Mouse (Mus musculus): Measurements from ENCODE around the gene Slc9a3r1. TPM values are rescaled to one million over a fixed set of nuclear protein-coding genes. Genes with fewer than 3 reads are reported as not detected.

Gene Slc9a3r1
- total RNA-seq, 2 experiments from 2014 or later: 11.9 to 17.4 TPM

DNA sequence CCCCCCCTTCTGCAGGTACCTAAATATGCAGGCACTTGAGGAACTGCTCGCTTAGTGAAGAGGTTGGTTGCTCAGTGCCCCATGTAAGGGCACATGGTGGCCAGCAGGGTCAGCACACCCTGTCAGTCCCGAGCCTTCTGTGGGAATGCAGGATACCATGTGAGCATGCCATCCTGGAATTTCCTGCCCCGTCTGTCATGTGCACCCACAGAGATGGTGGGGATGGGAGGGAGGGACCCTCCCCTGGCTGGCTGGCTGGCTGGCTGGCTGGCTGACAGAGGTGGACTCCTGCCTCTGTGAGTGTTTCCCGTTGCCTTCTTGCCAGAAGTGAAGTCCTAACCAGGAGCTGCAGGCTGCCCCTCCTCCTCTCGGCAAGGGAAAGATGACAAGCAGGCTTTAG, 59.4 kb downstream of the Slc9a3r1 start:
- intact Hi-C loops (cut with DNase I): loop anchor here (5.0 kb wide), 1 partner anchor 50 kb away; no protein-coding TSS in a partner anchor
- DNase-seq: peak in 1 of 2 experiments; percentile 55

DNA sequence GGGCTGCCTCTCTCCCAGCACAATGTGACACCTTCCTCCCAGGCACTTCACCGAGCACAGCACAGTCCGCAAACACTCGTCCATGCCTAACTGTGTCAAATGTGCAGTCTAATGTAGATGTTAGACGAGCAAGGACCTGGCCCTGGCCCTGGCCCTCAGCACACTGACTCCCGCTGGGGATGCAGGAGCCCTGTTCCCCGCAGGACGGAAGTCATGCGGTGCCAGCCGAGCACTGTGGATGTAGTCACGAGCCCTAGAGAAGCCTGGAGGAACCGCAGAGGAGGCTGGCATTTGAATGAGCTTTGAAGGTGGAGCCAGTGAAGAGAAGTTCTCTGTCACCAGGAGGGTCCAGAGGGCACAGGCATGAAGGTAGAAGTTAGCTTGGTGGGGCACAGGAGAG, 60.3 kb downstream of the Slc9a3r1 start:
- intact Hi-C loops (cut with DNase I): loop anchor here (5.0 kb wide), 1 partner anchor 49 kb away; no protein-coding TSS in a partner anchor
- DNase-seq: no peak

DNA sequence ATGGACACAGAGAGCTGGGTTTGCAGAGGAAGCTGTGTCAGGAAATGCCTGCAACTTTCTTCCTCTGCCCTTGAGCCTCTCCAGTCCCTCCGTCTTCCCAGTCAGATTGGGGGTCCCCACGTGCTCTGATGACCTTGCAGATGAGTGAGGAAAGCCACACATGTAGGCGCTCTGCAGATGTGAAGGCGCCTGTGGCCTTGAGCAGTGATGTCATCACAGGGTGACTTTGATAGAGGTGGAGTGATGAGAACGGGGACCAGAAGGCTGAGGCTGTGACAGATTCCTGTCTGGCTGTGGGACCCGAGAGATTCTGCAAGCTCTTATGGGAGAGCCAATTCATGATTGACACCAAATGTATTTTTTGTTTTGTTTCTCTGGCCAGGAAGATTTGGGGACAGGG, 60.7 kb downstream of the Slc9a3r1 start:
- intact Hi-C loops (cut with DNase I): loop anchor here (5.0 kb wide), 1 partner anchor 48 kb away; no protein-coding TSS in a partner anchor
- no peak for DNase-seq

DNA sequence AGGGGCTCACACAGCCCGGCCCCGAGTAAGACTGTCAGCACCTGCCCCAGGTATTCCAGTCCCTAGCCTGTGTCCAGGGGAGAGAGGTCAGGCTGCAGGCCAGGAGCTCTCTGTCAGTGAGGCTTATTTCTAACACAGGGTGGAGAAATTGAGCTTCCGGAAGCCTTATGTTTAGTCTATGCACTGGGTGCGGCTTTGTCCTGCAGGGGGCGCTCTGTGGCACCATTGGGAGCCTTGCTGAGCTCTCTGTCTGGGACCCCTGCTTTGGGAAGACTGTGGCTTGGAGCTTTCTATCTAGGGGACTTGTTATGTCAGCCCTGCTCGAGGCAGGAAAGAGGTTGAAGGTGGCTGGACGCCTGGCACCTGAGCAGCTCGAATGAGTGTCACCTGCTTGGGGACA, 61.7 kb downstream of the Slc9a3r1 start:
- intact Hi-C loops (cut with DNase I): loop anchor here (5.0 kb wide), 1 partner anchor 47 kb away; no protein-coding TSS in a partner anchor
- DNase-seq: peak; percentile 65 to 80

DNA sequence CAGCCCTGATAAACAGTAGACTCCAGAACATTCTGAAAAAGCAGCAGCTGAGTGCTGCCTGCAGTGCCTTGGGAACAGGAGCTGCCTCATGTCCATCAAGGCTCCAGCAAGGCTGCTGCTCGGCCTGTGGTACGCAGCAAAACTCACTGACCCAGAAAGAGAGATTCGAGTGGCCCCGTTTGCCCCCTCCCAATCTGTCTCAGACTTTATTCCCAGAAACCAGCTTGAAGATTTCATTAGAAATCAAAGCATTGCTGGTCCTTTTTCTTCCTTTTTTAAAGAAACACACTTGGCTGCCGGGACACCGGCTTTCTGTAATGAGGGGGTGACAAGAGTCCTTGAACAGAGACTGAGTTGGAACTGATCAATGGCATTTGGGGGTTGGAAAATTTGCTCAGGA, 62.2 kb downstream of the Slc9a3r1 start:
- intact Hi-C loops (cut with DNase I): no loop called here
- no peak for DNase-seq

DNA sequence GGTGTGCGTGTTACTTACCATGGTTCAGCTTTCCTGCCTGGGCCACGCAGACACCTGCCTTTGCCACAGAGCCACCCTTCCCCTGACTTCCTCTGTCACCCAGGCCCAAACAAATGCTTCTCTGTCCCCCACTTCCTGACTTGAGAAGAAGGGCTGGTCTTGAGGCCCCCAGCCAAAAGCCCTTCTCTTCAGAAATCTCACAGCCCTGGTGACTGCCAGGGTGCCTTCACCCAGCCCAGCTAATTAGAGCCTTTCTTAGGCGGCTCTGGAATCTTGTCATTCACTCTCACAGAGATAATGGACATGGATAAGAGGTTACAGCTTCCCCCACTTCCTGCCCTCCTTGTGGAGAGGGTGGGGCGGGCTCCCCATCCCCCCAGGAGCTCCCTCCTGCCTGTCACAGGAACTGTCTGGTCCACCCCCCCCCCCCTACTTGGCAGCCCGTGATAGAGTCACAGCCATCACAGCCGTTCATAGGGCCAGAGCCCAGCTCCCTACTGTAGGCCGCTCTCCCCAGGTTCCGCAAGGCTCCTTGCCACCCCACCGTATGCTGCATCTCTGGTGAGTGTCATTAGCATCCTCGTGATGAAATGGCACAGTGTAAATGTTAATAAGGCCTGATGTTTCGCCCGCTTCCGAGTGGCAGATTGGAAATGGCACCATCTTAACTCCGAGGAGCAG, 63.8 kb downstream of the Slc9a3r1 start:
- intact Hi-C loops (cut with DNase I): no loop called here
- peak in 1 of 2 experiments; percentile 40 for DNase-seq

DNA sequence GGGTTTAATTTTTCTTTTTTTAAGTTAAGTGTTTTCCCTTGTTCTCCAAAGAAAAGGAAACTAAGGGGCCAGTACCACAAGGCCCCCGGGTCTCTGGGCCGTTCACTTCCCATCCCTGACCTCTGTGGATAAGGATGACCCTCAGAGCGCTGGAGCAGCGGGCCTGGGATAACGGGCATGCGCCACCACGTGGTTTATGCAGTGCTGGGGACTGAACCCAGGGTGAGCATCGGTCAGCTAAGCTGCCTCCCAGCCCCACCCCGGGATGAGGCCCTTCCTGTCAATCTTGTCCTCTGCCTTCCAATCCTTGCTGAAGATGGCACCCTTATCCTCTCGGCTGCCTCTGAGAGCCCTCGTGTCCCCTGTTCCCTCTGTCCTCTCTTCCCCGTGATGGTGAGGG, 64.5 kb downstream of the Slc9a3r1 start:
- intact Hi-C loops (cut with DNase I): no loop called here
- DNase-seq: no peak

DNA sequence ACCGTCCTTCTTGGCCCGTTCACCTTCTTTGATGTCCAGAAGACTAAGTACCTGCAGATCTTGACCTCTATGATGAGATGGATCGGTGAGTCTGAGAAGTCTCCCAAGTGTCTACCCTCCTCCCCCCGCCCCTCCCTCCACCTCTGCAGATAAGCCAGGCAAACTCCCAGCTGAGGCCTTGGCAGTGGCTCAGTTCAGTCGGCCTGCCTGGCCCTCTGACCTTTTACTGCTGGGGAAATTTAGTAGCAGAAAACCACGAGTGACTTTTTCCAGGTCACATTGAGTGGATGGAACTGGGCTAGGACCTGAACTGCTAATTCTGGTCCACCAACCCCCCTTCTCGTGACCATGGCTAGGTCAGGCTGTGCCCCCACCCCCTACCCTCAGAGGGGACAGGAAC, 65.3 kb downstream of the Slc9a3r1 start:
- intact Hi-C loops (cut with DNase I): no loop called here
- DNase-seq: no peak

DNA sequence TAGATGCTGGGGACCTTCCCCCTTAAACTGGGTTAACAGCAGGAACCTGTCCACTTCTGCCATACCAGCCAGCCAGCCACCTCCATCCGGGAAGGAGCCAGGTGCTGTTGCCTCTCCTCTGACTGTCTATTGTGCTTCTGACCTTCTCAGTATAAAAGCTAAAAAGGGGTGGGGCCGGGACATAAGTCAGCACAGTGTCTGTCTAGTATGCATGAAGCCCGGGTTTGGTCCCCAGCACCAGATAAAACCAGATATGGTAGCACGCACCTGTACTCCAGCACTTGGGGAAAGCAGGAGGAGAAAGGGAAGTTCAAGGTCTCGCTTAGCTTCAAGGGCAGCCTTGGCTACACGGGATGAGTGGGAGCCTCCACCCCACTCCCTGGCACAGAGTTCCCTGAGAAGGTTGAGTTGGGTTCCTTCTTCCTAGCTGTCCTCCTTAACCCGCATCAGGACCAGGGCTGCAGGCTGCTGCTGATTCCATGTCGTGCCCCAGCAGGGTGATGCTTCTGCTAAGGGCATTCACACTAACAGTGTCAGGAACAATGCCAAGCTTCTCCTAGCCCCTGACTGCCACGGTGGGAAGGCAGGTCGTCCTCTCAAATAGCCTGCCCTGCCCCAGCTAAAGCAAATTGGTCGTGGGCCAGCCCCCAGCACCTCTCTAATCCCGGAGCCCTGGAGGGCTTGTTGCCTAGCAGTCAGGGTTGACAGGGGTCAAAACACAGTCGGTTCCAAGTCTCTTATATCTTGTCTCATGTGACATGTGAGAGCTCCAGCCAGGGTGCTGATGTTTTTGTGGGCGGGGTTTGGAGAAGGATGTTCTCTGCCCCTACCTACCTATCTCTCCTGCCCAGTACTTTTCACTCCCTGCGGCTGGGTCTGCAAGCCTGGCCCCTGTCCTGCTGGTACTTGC, 66.1 kb downstream of the Slc9a3r1 start:
- DNase-seq: peak; percentile 60 to 75
- intact Hi-C loops (cut with DNase I): no loop called here

Other genes with a start within 250 kb of the Slc9a3r1 start
- under 1 TPM; 0.19 to 0.77 TPM for gene Cd300lb, start 229.0 kb upstream of the Slc9a3r1 start, total RNA-seq (2021)
- gene Cd300c, start 194.2 kb upstream of the Slc9a3r1 start, total RNA-seq (2021): not detected
- under 1 TPM; 0.41 to 0.84 TPM for gene Cd300ld, start 173.4 kb upstream of the Slc9a3r1 start, total RNA-seq (2021)
- 1 to 10 TPM; 1.7 to 2.1 TPM for gene Cd300c2, start 161.5 kb upstream of the Slc9a3r1 start, total RNA-seq (2021)
- gene Cd300ld2, start 147.1 kb upstream of the Slc9a3r1 start, total RNA-seq (2021): not detected
- gene Cd300ld4, start 136.3 kb upstream of the Slc9a3r1 start, total RNA-seq (2021): not detected
- 1 to 10 TPM; 3.9 to 5.0 TPM for gene Cd300ld5, start 125.6 kb upstream of the Slc9a3r1 start, total RNA-seq (2021)
- 1 to 10 TPM; 1.2 to 2.9 TPM for gene Cd300ld3, start 114.9 kb upstream of the Slc9a3r1 start, total RNA-seq (2021)
- under 1 TPM; 0.29 to 0.35 TPM for gene Cd300e, start 101.2 kb upstream of the Slc9a3r1 start, total RNA-seq (2021)
- gene Rab37, start 71.9 kb upstream of the Slc9a3r1 start, total RNA-seq (2021): 1 to 10 TPM; 1.4 to 1.6 TPM
- under 1 TPM; 0.15 to 0.48 TPM for gene Cd300lf, start 29.3 kb upstream of the Slc9a3r1 start, total RNA-seq (2021)
- 10 to 100 TPM; 10.9 TPM for gene Tmem104, start 24.1 kb downstream of the Slc9a3r1 start, total RNA-seq (2021)
- 10 to 100 TPM; 14.8 to 19.9 TPM for gene Nat9, start 24.5 kb downstream of the Slc9a3r1 start, total RNA-seq (2021)
- gene Grin2c, start 103.9 kb downstream of the Slc9a3r1 start, total RNA-seq (2021): not detected
- 1 to 10 TPM; 7.7 to 9.1 TPM for gene Fdxr, start 113.7 kb downstream of the Slc9a3r1 start, total RNA-seq (2021)
- 1 to 10 TPM in 1 of 2 experiments, under 1 TPM in 1; 0.89 to 1.2 TPM for gene Fads6, start 134.3 kb downstream of the Slc9a3r1 start, total RNA-seq (2021)
- not detected for gene Otop2, start 143.8 kb downstream of the Slc9a3r1 start, total RNA-seq (2021)
- under 1 TPM; 0.07 to 0.12 TPM for gene Ush1g, start 158.7 kb downstream of the Slc9a3r1 start, total RNA-seq (2021)
- gene Otop3, start 171.4 kb downstream of the Slc9a3r1 start, total RNA-seq (2021): not detected
- 1 to 10 TPM; 6.9 to 7.1 TPM for gene Hid1, start 204.4 kb downstream of the Slc9a3r1 start, total RNA-seq (2021)
- 10 to 100 TPM; 13.9 to 16.8 TPM for gene Cdr2l, start 218.6 kb downstream of the Slc9a3r1 start, total RNA-seq (2021)
- gene Mrpl58, start 240.4 kb downstream of the Slc9a3r1 start, total RNA-seq (2021): 100 to 1,000 TPM; 144 to 150 TPM

All from heart, postnatal 10 days (tissue).